Mouse (Mus musculus): ENCODE measurements around the gene Musk.

Musk gene

DNA sequence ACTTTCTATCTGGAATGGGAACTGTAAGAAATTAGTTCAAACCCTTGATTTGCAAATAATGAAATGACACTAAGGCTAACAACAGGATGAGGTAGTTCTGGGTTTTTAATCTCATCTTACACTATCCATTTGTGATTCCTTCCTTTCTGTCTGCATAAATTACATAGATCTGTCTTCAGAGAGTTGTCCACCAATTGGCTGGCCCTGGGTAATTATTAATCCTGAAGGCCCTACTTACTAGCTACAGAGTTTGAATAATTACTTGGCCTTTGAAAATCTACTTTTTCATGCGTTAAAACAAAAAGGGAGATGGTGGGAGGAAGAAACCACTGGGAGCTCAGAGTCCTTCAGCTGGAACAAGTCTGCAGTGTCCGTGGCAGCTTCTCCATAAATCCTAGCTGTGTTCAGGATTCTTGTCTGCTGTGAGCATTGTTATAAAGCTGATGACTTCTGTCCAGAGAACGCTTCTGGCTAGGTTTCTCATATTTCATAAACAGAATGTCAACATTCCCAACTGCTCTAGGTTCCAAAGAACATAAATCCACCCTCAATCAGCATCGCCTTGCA, 29.3 kb downstream of the Musk start:
- CTCF ChIA-PET: no interaction called here

DNA sequence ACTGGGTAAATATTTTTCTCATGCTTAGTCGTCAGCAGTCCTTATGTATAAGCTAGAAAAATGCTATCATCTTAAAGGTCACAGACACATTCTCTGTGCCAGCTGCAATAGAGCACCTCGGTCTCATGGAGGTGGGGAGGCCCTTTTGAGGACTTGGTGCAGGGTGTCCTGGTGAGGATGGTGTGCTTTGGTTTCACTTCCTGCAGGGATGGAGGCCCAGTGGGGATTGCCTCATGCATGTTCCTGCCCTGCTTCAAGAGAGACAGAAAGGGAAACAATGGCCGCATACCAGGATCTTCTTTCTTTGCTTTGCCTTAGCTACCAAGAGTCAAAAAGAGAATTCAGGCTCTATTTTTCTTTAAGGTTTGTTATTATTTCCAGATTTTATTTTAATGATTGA, 31.8 kb downstream of the Musk start:
- CTCF ChIA-PET: no interaction called here

DNA sequence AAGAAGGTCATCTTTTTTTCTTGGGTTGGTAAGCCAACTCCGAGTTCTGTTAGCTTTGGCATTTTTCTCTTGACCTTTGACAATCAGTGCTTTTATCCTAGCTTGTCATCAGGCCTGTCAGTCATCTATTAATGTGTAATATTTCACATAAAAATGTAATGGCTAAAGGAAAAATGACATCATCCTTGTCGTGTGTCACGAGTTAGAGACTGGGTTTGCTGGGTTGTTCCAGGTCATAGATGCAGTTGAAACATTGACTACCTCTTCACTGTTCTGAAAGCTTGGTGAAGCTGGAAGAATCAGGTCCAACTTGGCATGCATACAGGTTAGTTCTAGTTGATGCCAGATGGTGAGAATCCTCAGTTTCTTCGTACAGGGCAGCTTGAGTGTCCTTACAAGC, 34.5 kb downstream of the Musk start:
- CTCF ChIA-PET: no interaction called here

DNA sequence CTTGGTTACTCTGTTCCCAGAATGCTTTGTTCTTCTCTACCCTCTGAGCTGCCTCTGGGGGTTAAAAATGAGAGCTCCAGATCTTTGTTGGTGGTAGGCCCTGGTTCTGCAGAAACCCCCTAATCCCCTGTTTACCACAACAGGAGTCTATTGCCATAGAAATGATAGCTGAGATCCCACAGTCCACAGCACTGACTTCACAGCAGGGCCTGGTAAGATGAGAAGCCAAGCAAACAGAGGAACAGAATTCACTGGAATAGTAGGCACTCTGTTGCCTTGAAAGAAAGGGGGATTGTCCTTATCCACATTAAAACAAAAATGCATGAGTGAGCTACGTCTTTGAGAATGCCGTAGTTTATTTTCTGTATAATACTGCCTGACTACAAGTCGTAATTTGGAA, 41.0 kb downstream of the Musk start:
- CTCF ChIA-PET: no interaction called here

DNA sequence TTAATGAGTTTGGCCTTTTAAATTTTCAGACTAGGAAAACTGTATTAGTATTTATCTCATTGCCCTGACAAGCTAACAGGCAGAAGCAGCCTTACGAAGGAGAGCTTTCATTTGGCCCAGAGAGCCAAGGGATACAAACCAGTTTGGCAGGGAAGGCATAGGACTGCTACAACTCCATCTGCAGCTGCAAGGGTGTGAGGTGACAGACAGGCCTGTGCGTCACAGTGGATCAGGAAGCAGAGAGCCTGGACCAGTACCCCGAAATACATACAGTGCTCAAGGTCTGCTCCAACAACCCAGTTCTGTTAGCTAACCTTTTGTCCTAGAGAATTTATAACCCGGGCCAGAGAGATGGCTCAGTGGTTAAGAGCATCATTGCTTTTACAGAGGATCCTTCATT, 42.5 kb downstream of the Musk start:
- CTCF ChIA-PET: no interaction called here

DNA sequence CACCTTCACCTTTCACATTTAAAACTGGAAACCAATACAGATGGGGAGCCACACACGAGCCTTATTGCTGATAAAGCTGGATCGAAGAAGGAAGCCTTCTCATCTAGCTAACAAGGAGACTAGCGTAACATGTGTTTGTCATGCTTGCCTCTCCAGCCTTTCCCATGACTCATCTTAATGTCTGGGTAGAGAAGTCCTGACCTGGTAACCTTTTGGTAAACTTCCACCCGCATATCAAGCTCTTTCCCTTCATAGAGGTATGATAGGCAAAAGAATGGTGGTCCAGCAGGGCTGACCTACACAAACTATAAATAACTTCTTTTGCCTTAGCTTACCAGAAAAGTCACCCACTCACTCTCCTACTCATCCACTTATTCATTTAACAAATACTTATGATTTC, 44.3 kb downstream of the Musk start:
- CTCF ChIA-PET: interaction anchor here (0.5 kb wide), 1 partner anchor 184 kb away, joined by 3 read pairs; no protein-coding TSS in a partner anchor

DNA sequence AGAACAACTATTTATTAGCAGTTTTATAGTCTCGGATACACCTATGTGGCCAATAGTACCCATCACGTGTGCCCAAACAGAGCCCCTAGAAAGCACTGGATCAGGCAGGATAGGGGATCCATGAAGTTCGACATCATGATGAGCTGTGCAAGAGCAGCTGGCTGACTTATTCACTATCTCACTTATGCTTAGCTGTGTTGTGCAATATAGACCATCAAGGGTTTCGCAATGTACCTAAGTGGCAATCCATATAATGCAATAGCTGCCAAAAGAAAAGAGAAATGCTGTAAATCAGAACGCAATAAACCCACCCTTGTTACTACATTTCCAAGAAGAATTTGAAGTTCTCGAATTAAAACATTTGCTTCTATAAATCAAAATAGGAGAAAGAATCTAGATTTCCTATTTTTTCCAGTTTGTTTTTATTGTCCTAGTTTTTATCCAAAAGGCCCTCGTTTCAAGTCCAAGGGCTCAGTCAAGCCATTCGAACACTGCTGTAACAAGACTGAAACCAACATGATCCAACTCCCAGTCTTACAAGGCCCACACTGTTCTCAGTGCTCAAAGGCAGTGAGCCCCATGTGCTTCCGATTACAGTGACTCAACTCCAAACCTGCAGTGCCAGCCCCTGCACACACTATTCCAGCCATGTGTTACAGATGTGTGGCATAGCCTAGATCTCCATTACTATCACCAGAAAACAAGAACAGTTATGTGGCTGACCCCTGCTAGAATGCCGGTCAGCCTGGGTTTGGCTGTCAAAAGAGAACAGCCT, 45.3 kb downstream of the Musk start:
- CTCF ChIA-PET: no interaction called here

DNA sequence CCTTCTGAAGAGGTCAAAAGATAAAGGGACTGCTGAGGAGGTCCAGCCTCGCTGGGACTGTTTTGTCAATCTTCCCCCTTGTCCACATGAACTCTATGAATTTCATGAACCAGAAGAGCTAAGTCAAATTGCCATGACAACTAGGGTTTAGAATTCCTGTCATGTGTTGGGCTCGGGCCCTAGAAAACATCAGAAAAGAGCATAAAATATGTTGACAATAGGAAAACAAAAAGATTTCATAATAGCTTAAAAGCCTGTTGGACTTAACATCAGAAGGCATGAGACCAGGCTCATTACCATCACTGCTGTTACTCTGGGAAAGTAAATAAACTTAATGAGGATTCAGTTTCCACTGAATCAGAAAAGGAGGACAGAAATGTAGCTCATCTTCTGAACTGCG, 46.6 kb downstream of the Musk start:
- CTCF ChIA-PET: no interaction called here

DNA sequence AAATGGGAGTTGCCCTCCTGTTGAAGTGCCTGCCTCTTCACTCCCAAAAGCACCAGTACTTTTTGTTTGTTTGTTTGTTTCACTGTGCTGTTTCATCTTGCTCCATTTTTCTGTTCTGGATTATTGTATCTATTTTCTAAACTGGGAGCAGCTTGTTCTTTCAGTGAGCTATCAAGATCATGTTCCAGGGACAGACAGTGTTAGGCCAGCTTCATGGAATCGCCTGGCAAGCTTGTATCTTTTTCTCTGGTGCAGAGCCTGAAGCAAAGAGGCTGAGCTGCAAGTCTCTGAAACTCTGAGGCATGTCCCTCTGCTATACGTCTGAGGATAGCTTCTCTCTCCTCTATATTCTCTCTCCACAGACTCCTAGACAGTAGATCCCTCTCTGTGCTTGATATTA, 50.5 kb downstream of the Musk start:
- CTCF ChIA-PET: no interaction called here

DNA sequence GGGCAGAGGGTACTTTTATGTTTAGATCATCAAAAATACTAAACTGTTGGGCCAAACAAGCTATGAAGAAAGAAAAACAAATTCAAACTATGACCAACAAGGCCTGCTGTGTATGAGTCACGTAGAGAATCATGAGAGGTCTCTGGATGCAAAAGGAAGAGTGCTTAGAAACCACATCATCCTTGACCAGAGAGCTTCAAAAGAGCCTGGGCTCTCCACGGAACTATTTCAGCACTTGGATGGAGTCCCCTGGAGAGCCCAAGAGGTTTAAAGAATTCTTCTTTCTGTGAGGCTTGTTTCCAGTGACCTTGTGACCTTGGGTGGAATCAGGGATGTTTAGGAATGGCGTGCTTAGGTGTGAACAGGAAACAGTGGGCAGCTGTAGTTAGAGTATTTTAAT, 53.5 kb downstream of the Musk start:
- CTCF ChIA-PET: no interaction called here

DNA sequence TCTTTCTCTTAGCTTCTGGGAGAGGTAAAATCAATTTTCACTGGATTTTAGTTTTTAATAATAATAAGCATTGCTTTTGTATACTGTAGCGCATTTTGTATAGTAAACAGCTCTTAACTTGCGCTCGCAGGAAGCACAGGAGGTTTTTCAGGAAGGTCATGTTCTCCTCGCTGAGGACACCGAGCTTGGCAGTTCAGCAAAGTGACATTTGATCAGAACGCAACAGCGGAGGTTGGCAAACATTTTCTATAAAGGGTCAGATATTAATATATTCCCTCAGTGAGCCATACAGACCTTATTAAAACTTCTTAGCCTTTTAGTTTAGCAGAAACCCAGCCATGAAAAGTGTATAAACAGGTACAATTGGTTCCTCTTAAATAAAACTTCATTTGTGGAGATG, 64.4 kb downstream of the Musk start:
- CTCF ChIA-PET: no interaction called here

DNA sequence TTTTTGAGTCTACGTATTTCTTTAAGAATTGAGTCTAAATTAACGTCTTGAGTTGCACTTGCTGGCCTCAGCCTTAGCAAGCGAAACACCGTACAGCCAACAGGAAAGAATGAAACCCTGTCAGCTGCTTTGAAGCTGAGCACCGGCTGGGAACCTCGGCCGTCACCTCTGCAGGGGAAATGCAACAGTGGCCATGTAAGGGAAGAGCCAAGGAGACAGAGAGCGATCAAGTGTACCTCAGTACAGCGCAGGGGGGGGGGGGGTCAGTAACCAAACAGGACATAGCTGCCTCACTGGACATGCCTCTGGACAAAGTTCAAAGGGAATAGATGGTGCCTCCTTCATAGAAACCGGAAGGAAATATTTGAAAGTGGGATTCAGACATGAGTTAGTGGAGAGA, 65.4 kb downstream of the Musk start:
- CTCF ChIA-PET: no interaction called here

DNA sequence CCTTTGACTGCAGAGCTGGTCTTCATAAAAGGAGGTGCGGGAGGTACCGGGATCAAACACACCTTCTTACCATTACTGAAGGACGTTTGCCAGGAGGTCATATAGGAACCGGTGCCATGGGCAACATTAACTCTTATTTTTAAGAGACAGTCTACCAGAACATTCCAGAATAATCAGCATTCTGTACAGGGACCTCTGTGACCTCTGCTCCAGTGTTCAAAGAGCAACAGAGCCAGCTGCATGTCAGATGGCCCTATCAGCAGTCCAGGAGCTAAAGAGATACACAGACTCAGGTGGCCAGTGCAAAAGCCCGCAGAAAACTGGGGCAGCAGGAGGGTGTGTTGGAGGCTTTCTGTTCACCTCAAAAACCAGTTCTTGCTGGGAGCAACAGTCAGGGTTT, 65.8 kb downstream of the Musk start:
- CTCF ChIA-PET: no interaction called here

DNA sequence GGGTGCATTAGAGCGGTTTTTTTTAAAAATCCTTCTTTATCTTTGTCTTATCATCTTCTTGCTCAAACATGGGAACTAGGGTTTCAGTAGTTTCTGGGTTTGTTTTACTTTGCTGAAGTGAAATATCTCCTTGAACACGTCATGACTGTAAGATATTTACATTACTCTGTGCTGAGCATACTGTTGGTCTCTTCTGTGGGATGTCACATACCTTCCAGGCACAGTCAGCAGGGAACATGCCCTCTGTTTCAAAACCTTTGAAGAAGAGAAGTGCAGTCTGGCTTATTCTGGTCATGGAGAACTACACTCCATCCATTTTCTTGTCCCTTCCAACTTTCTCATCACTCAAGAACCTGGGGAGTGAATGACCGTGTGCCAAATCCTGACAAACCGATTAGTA, 73.2 kb downstream of the Musk start:
- CTCF ChIA-PET: no interaction called here

DNA sequence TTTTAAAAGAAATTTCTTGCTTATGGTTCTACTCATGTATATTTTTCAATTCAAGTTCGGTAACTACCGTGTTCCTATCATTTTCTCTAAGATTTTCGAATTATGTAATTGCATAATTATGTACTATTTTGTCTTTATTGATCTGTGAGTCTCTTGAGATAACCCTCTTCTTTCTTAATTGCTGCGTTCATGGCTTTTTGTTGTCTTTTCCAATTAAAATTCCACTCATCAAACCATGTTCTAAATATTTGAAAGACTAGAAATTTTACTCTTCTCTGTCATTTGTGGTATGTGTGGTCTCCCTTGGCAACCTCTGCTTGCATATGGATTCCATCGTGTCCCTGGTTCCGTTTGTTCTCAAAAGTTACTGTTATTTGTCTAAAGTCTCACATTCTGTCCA, 79.6 kb downstream of the Musk start:
- CTCF ChIA-PET: no interaction called here

DNA sequence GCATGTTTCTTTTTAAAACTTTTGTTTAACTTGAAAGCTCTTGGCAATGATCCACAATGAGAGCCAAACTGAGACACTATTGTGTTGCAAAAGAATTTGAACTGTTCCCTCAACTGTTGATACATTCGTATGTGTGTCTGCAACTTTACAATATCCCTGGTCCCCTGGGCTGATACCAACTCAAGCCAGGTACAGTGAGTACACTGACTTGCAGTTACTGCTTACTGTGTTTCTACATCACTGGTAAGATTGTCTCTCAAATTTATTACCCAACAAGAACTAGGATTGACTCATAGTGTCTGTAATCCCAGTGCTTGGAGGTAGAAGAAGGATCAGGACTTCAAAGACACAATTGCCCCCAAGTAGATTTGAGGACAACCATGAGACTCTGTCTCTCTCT, 85.3 kb downstream of the Musk start:
- CTCF ChIA-PET: no interaction called here

DNA sequence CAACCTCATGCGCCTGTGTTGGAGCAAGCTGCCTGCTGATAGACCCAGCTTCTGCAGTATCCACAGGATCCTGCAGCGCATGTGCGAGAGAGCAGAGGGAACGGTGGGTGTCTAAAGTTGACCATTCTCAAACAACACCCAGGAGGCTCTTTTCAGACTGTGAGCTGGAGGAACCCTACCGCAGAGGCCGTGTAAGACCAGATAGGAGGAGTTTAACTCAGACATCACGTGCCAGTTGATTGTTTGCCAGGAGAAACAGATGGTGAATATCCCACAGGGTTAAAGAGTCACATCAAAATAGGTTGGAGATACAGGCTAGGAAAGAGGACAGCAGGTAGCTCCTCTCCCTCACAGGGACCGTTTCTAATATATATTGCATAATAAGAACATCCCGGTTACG, 87.8 kb downstream of the Musk start:
- CTCF ChIA-PET: no interaction called here

DNA sequence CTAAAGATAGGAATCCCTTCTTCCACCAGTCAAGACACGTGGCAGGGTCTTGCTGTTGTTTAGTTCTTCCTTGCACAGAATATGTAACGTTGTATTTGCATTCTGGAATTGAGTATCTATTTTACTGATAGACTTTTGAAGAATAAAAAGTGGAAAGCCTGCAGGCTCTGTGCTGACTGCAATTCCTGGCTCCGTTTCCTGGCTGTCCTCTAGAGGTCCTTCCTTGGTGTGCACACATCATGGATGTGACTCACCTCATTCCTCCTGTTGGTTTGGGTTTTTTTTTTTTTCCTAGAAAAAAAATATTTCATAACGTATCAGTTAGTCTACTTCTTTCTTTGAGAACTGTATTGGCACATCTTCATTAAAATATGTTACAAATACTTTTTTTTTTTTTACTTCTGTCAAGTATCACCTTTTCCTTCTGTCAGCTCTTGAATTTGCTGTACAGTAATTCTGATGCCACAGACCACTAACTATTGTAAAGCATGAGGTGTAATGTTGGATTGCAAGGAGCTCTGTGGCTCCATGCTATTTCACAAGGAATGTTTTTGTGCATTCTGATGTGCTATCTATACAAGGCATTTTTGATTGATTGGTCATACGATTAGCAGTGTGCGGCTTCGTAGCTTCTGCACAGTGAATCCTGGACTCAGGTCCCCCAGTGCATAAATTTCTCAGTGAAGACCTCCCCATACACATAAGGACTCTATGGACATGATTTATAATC, 88.5 kb downstream of the Musk start:
- CTCF ChIA-PET: no interaction called here

DNA sequence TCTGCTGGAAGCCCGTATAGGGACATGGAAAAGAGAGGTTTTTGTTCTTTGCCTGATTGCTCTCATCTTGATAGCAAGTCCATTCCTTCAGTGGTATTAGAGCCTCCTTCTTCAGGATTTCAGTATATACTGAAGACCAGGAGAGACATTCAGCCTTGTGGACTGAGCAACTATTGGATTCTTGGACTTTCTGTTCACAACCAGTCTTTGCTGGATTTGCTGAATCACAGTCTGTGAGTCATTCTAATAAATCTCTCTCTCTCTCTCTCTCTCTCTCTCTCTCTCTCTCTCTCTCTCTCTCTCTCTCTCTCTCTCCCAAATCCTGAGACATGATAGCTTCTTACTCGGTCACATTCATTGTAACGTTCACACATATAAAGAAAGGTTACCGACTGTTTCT, 93.4 kb downstream of the Musk start:
- CTCF ChIA-PET: no interaction called here

DNA sequence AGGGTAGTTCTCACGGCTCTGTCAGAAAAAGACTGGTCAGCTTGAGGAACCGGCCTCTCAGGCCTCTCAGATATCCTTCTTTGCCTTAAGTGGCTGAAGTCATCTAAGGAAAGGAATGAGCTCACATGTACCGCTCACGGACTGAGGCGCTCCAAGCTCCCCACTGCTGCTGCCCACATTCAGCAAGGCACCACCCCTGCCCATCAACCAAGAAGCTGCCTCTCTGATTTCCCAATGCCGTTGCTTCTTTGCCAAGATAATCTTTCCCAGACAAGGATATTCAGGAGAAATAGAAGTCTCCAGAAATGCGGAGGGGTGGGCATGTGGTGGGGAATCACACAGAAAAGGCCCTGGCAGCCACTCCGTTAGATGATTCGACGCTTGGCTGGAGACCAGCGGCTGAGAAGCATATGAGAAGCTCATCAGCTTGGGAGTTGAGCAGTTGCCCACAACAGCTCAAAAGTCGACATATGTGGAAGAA, 115.1 kb downstream of the Musk start:
- CTCF ChIA-PET: no interaction called here

DNA sequence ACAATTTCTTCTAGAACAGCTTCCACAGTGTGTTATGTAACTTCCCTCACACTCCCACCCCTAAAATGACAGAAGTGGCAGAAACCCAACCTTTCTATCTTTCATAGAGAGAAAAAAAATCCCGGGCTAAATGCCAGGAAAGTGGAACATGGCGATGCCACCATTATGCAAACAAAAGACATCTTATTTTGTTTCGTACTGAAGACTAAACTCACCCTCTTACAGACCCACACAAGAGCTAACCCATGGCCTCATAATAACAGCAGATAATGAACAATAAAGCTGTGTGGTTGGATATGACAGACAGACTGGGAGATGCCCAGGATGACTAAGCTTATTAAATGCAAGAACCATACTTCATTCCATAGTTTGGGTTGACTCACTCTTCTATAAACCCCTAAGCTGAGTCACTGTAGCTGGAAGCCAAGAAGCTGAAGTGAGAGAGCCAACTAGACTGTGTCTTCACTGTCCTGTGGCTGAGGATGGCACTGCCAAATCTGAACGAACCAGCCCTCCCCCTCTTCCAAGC, 116.3 kb downstream of the Musk start:
- CTCF ChIA-PET: interaction anchor here (0.6 kb wide), 2 partner anchors 284 to 716 kb away, joined by 3 to 4 read pairs; no protein-coding TSS in a partner anchor

DNA sequence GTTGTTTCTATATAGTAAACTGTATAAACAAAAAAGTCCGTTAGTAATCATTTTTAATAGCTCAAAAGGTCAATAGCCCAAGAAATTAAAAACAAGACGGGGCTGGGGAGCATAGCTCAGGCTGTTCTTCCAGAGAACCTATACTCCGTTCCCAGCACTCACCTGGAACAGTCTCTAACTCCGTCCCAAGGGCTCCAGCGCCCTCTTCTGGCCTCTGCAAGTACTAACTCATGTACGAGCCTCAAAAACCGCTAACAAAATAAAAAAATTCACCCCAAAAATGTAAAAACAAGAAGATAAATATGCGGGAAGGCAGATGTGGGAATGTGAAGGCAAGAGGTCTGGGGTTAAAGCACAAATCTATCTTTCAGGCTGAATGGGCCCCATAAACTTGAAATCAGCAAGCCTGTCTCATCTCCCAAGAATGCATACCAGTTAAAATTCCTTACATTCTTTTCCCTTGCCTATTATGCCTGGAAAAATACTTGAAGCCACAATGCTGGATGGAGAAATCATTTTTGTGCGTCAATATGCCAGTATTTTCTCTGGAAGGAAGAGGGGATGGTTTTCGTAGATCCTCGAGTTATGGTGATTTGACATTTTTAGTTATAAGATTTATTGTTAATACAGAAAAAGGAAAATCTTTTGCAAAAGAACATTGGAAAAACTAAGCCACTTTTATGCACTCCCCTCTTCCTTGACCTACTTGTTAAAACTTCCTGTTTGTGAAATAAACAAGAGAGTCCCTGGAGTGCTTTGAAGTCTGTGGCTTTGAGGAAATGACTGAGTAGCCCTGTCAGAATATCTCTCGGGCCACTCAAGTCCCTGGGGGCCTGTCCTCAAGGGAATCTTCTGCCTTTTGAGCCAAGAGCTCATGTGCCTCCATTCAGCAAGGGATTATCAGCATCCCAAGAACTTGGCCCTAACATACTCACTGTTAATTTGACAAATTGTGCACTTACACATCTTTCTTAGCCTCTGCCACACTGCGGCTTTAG, 127.7 kb downstream of the Musk start:
- CTCF ChIA-PET: no interaction called here

All from spleen, embryonic (tissue).